Mouse (Mus musculus) bone marrow macrophage, adult 2 months (primary cell): ENCODE results near the gene Nat8l.

ENCODE experiments used
- CTCF ChIP-seq: IDR thresholded peaks from 2 replicates; pipeline ENCODE4 v1.5.1; 2012; ENCODE audit warnings: low read depth, mild to moderate bottlenecking, low read length, moderate library complexity
- POLR2A ChIP-seq: IDR thresholded peaks from 2 replicates; pipeline ENCODE4 v1.6.1; 2012; ENCODE audit warnings: mild to moderate bottlenecking, low read depth, low read length, borderline replicate concordance

GRCm38 (mm10) chr5:33974736-33975135 is 21.0 kb upstream of the Nat8l start:
- no peak for TF ChIP-seq CTCF
- no peak for TF ChIP-seq POLR2A
